Mouse (Mus musculus) G1E (cell line): Measurements from ENCODE around the gene Mmachc.

Experiments used
- CTCF ChIP-seq: IDR thresholded peaks from 2 replicates; pipeline ENCODE4 v1.5.1; 2012; ENCODE audit warnings: low read depth, low read length, inconsistent platforms, mixed read lengths
- GATA1 ChIP-seq: IDR thresholded peaks from 2 replicates; pipeline ENCODE4 v1.6.1; 2012; ENCODE audit warnings: borderline replicate concordance, low read length, inconsistent platforms, mixed read lengths
- GATA2 ChIP-seq: IDR thresholded peaks from 2 replicates; pipeline ENCODE4 v1.6.1; 2012; ENCODE audit warnings: low read depth, low read length, inconsistent platforms, borderline replicate concordance
- TAL1 ChIP-seq: conservative IDR thresholded peaks from 2 replicates; pipeline ENCODE4 v1.6.1; 2012; ENCODE audit warnings: low read depth, low read length, inconsistent platforms, mixed read lengths

- TF ChIP-seq CTCF (no peak), GATA1 (no peak), GATA2 (no peak), TAL1 (no peak)
Measured at GRCm38 (mm10) chr4:116677808-116678207, 30.4 kb downstream of the Mmachc start.
